Mouse (Mus musculus) forebrain, embryonic 12.5 days (tissue): Measurements from ENCODE around the gene Hnrnpul2. TPM values are rescaled to one million over a fixed set of nuclear protein-coding genes. Genes with fewer than 3 reads are reported as not detected.

Source experiments
- ATAC-seq: fragments of 200-750 bp; cut with Nextera tagmentation; 2 replicates; pipeline ENCODE4 v1.8.0; 2017; ENCODE audit warnings: moderate TSS enrichment; ENCODE audit not compliant: low FRiP score
- H3K27ac ChIP-seq: fragments of 300-500 bp; sonication (generic); 2 replicates; pipeline ENCODE4 v1.5.1; 2016; ENCODE audit warnings: mild to moderate bottlenecking
- H3K27me3 ChIP-seq: fragments of 300-500 bp; sonication (generic); 2 replicates; pipeline ENCODE4 v1.6.1; 2016; ENCODE audit warnings: mild to moderate bottlenecking
- H3K36me3 ChIP-seq: fragments of 300-500 bp; sonication (generic); replicated peaks from 2 replicates; pipeline ENCODE4 v1.6.1; 2016; ENCODE audit warnings: mild to moderate bottlenecking
- H3K4me1 ChIP-seq: fragments of 300-500 bp; sonication (generic); 2 replicates; pipeline ENCODE4 v1.6.1; 2016
- H3K4me2 ChIP-seq: fragments of 300-500 bp; sonication (generic); 2 replicates; pipeline ENCODE4 v1.6.1; 2016; ENCODE audit warnings: mild to moderate bottlenecking, moderate library complexity
- H3K4me3 ChIP-seq: fragments of 300-500 bp; sonication (generic); replicated peaks from 2 replicates; pipeline ENCODE4 v1.5.1; 2016; ENCODE audit warnings: mild to moderate bottlenecking
- H3K9ac ChIP-seq: fragments of 300-500 bp; sonication (generic); 2 replicates; pipeline ENCODE4 v1.6.1; 2016; ENCODE audit warnings: mild to moderate bottlenecking
- H3K9me3 ChIP-seq: fragments of 300-500 bp; sonication (generic); 2 replicates; pipeline ENCODE4 v1.6.1; 2016
- WGBS: fragments of 180-500 bp; shearing (Covaris S2); methylation state at CpG from one replicate; pipeline ENCODE4 v1.1.7; 2016; 5-methylcytosine and 5-hydroxymethylcytosine counted together
- polyA plus RNA-seq: library from polyadenylated mRNA; unstranded; fragments of >200 nt; fragmentation: Nextera tagmentation; extraction: Ambion mirVana; gene quantifications from 2 replicates; pipeline ENCODE4 v1.2.1, GENCODE M21; 2016

The Hnrnpul2 gene
- polyA plus RNA-seq, 1 experiment from 2014 or later = 7.8 TPM

- Histone ChIP-seq H3K27me3 (no peaks in the 10 kb centered on the region), H3K4me1 (peaks cover 10% of the 10 kb centered on the region), H3K9me3 (no peaks in the 10 kb centered on the region), H3K4me2 (peak overlapping the region; percentile 95), H3K9ac (peak overlapping the region; percentile 97), H3K36me3 (peaks cover 28% of the 10 kb centered on the region), H3K27ac (peak overlapping the region; percentile 57), H3K4me3 (peak overlapping the region; percentile 97)
- peak; percentile 47 for ATAC-seq
- WGBS = 59% methylated on average over 9 of the region's 9 CpGs
Measured at GRCm38 (mm10) chr19:8870838-8871237, 51.0 kb downstream of the Hnrnpul2 start.

DNA sequence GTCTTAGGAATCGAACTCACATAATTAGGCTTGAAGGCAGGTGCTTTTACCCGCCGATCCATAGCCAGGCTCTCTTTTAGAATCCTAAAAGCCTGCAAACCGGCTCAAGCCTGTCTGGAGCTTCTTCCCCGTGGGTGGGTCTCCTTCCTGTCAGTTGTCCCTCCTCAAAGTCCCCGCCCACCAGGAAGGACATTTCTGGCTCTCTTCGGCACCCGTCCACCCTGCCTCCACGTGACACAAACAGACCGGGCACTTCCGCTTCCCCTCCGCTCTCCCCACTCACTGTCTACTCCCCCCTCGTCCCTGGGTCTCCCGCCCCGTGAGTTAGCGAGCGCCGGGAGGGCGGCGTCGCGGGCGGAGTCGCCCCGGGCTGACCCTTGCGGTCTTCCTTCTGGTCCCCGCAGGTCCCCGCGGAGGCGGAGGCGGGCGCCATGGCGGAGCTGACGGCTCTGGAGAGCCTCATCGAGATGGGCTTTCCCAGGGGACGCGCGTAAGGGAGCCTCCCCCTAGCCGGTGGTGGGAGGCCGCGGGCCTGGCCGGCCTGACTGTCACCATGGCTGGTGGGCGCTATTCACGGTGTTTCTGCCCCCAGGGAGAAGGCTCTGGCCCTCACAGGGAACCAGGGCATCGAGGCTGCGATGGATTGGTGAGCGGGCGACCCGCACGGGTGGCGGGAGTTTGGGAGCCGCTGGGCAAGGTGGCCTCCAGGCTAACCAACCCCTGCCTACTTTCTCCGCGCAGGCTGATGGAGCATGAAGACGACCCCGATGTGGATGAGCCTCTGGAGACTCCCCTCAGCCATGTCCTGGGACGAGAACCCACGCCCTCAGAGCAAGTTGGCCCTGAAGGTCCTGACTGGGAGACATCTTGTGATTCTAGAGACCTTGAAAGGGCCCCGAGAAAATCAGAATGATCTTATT lies 51.7 kb downstream of the Hnrnpul2 start, which contains the start of gene Ubxn1:
TSS of gene Ubxn1 (plus strand) at position 230 of the 920 bp plus-strand sequence.
- peak; percentile 99 for ATAC-seq
- Histone ChIP-seq H3K36me3 (peaks cover 35% of the 10 kb centered on the region), H3K9me3 (no peaks in the 10 kb centered on the region), H3K4me1 (peaks cover 10% of the 10 kb centered on the region), H3K9ac (peak within 1 kb of the TSS; percentile 97), H3K27ac (peak within 1 kb of the TSS; percentile 78), H3K4me2 (peak within 1 kb of the TSS; percentile 95), H3K27me3 (no peaks in the 10 kb centered on the region), H3K4me3 (peak within 1 kb of the TSS; percentile 97)
- 1% methylated on average over 59 of the region's 59 CpGs for WGBS

GRCm38 (mm10) chr19:8872266-8872840 lies 52.5 kb downstream of the Hnrnpul2 start:
- 85% methylated on average over 10 of the region's 10 CpGs for WGBS
- Histone ChIP-seq H3K9me3 (no peaks in the 10 kb centered on the region), H3K36me3 (peaks cover 42% of the 10 kb centered on the region), H3K4me3 (peak overlapping the region; percentile 97), H3K4me2 (peak overlapping the region; percentile 95), H3K27ac (no peak overlapping the region), H3K4me1 (peaks cover 10% of the 10 kb centered on the region), H3K27me3 (no peaks in the 10 kb centered on the region), H3K9ac (peak overlapping the region; percentile 97)
- no peak for ATAC-seq

DNA sequence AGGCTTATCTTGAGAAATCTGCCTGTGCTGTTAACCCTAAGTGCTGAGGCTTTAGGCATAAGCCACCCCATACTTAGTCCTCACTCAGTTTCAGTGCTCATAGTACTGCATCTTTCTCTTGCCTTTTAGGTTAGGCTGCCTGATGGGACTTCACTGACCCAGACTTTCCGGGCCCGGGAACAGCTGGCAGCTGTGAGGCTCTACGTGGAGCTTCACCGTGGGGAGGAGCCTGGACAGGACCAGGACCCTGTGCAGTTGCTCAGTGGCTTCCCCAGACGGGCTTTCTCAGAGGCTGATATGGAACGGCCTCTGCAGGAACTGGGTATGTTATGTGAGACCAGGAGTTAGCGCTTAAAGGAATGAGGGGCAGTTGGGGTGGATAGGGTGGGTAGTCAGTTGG lies 55.2 kb downstream of the Hnrnpul2 start:
- no peak overlapping the region for H3K4me2 ChIP-seq
- H3K9me3 ChIP-seq = no peaks in the 10 kb centered on the region
- peaks cover 42% of the 10 kb centered on the region for H3K36me3 ChIP-seq
- H3K4me3 ChIP-seq = no peak overlapping the region
- 93% methylated on average over 7 of the region's 7 CpGs for WGBS
- H3K4me1 ChIP-seq = peaks cover 17% of the 10 kb centered on the region
- no peak overlapping the region for H3K27ac ChIP-seq
- no peaks in the 10 kb centered on the region for H3K27me3 ChIP-seq
- ATAC-seq = no peak
- no peak overlapping the region for H3K9ac ChIP-seq

- H3K36me3 ChIP-seq = peaks cover 17% of the 10 kb centered on the region
- H3K4me2 ChIP-seq = peak within 1 kb of the TSS; percentile 84
- WGBS = under 1% methylated on average over 42 of the region's 42 CpGs
- no peaks in the 10 kb centered on the region for H3K9me3 ChIP-seq
- peak within 1 kb of the TSS; percentile 89 for H3K9ac ChIP-seq
- peaks cover 11% of the 10 kb centered on the region for H3K4me1 ChIP-seq
- no peaks in the 10 kb centered on the region for H3K27me3 ChIP-seq
- peak; percentile 97 for ATAC-seq
- H3K4me3 ChIP-seq = peak within 1 kb of the TSS; percentile 77
- H3K27ac ChIP-seq = peak within 1 kb of the TSS; percentile 80
Measured at GRCm38 (mm10) chr19:8880311-8881033, 60.7 kb downstream of the Hnrnpul2 start, which contains the start of gene Uqcc3. Gene Uqcc3 (minus strand): TSS chr19:8880923.

DNA sequence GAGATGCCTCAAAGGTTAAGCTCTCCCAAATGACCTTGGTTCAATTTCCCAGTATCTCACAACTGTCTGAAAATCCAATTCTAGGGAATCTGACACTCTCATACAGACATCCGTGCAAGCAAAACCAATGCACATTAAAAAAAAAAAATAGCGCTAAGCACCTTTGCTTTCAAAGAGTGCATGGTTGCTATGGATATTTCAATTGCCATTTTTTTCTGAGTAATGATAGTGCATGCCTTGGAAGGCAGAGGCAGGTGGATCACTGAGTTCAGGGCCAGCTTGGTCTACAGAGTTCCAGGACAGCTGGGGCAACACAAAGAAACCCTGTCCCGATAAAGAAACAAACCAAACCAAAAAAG lies 61.2 kb downstream of the Hnrnpul2 start:
- Histone ChIP-seq H3K4me1 (peaks cover 11% of the 10 kb centered on the region), H3K27ac (peak overlapping the region; percentile 80; the same call in 1 of the 2 replicates), H3K36me3 (peaks cover 12% of the 10 kb centered on the region), H3K9ac (peak overlapping the region; percentile 89; the same call in 1 of the 2 replicates), H3K4me2 (peak overlapping the region; percentile 84), H3K27me3 (no peaks in the 10 kb centered on the region), H3K9me3 (no peaks in the 10 kb centered on the region), H3K4me3 (peak overlapping the region; percentile 77)
- ATAC-seq = no peak; the same call in 1 of the 2 replicates
- WGBS = 24% methylated on average over 3 of the region's 3 CpGs

GRCm38 (mm10) chr19:8883616-8884015 lies 63.8 kb downstream of the Hnrnpul2 start, which contains the start of the genes Lbhd1 and Gm49403:
Gene Lbhd1 (plus strand): TSS chr19:8883732.
Gene Gm49403 (plus strand): TSS chr19:8883930.
- ATAC-seq = no peak
- 73% methylated on average over 3 of the region's 3 CpGs for WGBS
- Histone ChIP-seq H3K27ac (no peak within 1 kb of the TSS), H3K9me3 (no peaks in the 10 kb centered on the region), H3K27me3 (no peaks in the 10 kb centered on the region), H3K4me1 (peaks cover 21% of the 10 kb centered on the region), H3K4me2 (no peak within 1 kb of the TSS), H3K4me3 (no peak within 1 kb of the TSS), H3K36me3 (no peaks in the 10 kb centered on the region), H3K9ac (no peak within 1 kb of the TSS)

Other genes starting within 250 kb of the Hnrnpul2 start
- 0.28 and 0.40 TPM in 2 replicates for gene Slc22a8, start 228.8 kb upstream of the Hnrnpul2 start, polyA plus RNA-seq
- gene Slc22a6, start 202.0 kb upstream of the Hnrnpul2 start, polyA plus RNA-seq = 0.70 and 0.87 TPM in 2 replicates
- gene Chrm1, start 156.2 kb upstream of the Hnrnpul2 start, polyA plus RNA-seq = 0.10 and 0.27 TPM in 2 replicates
- gene Slc3a2, start 96.6 kb upstream of the Hnrnpul2 start, polyA plus RNA-seq = 140 and 143 TPM in 2 replicates
- gene Wdr74, start 84.2 kb upstream of the Hnrnpul2 start, polyA plus RNA-seq = 83.7 and 85.9 TPM in 2 replicates
- gene 1700092M07Rik, start 79.3 kb upstream of the Hnrnpul2 start, polyA plus RNA-seq = 2.8 and 3.7 TPM in 2 replicates
- gene Stx5a, start 78.6 kb upstream of the Hnrnpul2 start, polyA plus RNA-seq = 108 and 114 TPM in 2 replicates
- gene Nxf1, start 62.9 kb upstream of the Hnrnpul2 start, polyA plus RNA-seq = 206 and 225 TPM in 2 replicates
- gene Tmem223, start 49.0 kb upstream of the Hnrnpul2 start, polyA plus RNA-seq = 203 and 210 TPM in 2 replicates
- gene Tmem179b, start 45.5 kb upstream of the Hnrnpul2 start, polyA plus RNA-seq = 34.4 and 36.9 TPM in 2 replicates
- 35.9 and 41.5 TPM in 2 replicates for gene Taf6l, start 33.6 kb upstream of the Hnrnpul2 start, polyA plus RNA-seq
- gene Polr2g, start 21.4 kb upstream of the Hnrnpul2 start, polyA plus RNA-seq = 158 and 161 TPM in 2 replicates
- gene Zbtb3, start 17.5 kb upstream of the Hnrnpul2 start, polyA plus RNA-seq = 6.6 and 7.9 TPM in 2 replicates
- gene Ttc9c, start 677 bp upstream of the Hnrnpul2 start, polyA plus RNA-seq = 78.7 and 83.9 TPM in 2 replicates
- not detected in 2 replicates for gene AC129217.1, start 9.8 kb downstream of the Hnrnpul2 start, polyA plus RNA-seq
- gene Bscl2, start 17.5 kb downstream of the Hnrnpul2 start, polyA plus RNA-seq = 57.5 and 62.9 TPM in 2 replicates
- 131 and 139 TPM in 2 replicates for gene Gng3, start 19.2 kb downstream of the Hnrnpul2 start, polyA plus RNA-seq
- gene Lrrn4cl, start 30.8 kb downstream of the Hnrnpul2 start, polyA plus RNA-seq = 0.26 and 0.60 TPM in 2 replicates
- gene Ubxn1, start 51.5 kb downstream of the Hnrnpul2 start, polyA plus RNA-seq = 178 and 182 TPM in 2 replicates
- 55.2 and 57.3 TPM in 2 replicates for gene Uqcc3, start 60.9 kb downstream of the Hnrnpul2 start, polyA plus RNA-seq
- gene Lbhd1, start 63.7 kb downstream of the Hnrnpul2 start, polyA plus RNA-seq = 104 and 119 TPM in 2 replicates
- gene Gm49403, start 63.9 kb downstream of the Hnrnpul2 start, polyA plus RNA-seq = not detected in 2 replicates
- gene 1810009A15Rik, start 68.8 kb downstream of the Hnrnpul2 start, polyA plus RNA-seq = 91.0 and 104 TPM in 2 replicates
- not detected in 2 replicates for gene Gm49416, start 68.9 kb downstream of the Hnrnpul2 start, polyA plus RNA-seq
- gene Ints5, start 73.0 kb downstream of the Hnrnpul2 start, polyA plus RNA-seq = 48.1 and 52.6 TPM in 2 replicates
- 106 and 113 TPM in 2 replicates for gene Ganab, start 78.1 kb downstream of the Hnrnpul2 start, polyA plus RNA-seq
- gene B3gat3, start 100.4 kb downstream of the Hnrnpul2 start, polyA plus RNA-seq = 64.4 and 64.8 TPM in 2 replicates
- 1.3 and 2.5 TPM in 2 replicates for gene Rom1, start 109.3 kb downstream of the Hnrnpul2 start, polyA plus RNA-seq
- gene Eml3, start 109.5 kb downstream of the Hnrnpul2 start, polyA plus RNA-seq = 13.2 and 13.8 TPM in 2 replicates
- 193 and 206 TPM in 2 replicates for gene Mta2, start 121.9 kb downstream of the Hnrnpul2 start, polyA plus RNA-seq
- 36.9 and 37.0 TPM in 2 replicates for gene Tut1, start 133.8 kb downstream of the Hnrnpul2 start, polyA plus RNA-seq
- gene Eef1g, start 147.0 kb downstream of the Hnrnpul2 start, polyA plus RNA-seq = 365 and 373 TPM in 2 replicates
- 6.4 and 8.5 TPM in 2 replicates for gene Ahnak, start 169.3 kb downstream of the Hnrnpul2 start, polyA plus RNA-seq